Mouse (Mus musculus) neural tube, embryonic 11.5 days (tissue): ENCODE measurements at regions not wholly inside any gene's neighbourhood (a gene's known extent, or its start where the extent isn't known, plus 50 kb on each side); places are given as distances from the start of the nearest gene placed in this dataset.

ENCODE experiments used
- ATAC-seq: fragments of 200-750 bp; cut with Nextera tagmentation; 2 replicates; pipeline ENCODE4 v1.8.0; 2017; ENCODE audit warnings: moderate number of reproducible peaks, mild to moderate bottlenecking, moderate TSS enrichment, moderate library complexity; ENCODE audit not compliant: insufficient read depth, low FRiP score, low TSS enrichment
- DNase-seq: peaks from one replicate; pipeline ENCODE4 v3.0.0-alpha.2; 2015; ENCODE audit warnings: low spot score
- H3K27ac ChIP-seq: fragments of 300-500 bp; sonication (generic); 2 replicates; pipeline ENCODE4 v1.5.1; 2014; ENCODE audit warnings: low read depth, mild to moderate bottlenecking, low read length
- H3K27me3 ChIP-seq: fragments of 300-500 bp; sonication (generic); 2 replicates; pipeline ENCODE4 v1.6.1; 2014; ENCODE audit warnings: mild to moderate bottlenecking, low read length, mixed read lengths; ENCODE audit not compliant: control insufficient read depth, insufficient read depth
- H3K36me3 ChIP-seq: fragments of 300-500 bp; sonication (generic); 2 replicates; pipeline ENCODE4 v1.6.1; 2014; ENCODE audit warnings: mild to moderate bottlenecking, low read length, moderate library complexity, mixed read lengths; ENCODE audit not compliant: control insufficient read depth, insufficient read depth
- H3K4me1 ChIP-seq: fragments of 300-500 bp; sonication (generic); 2 replicates; pipeline ENCODE4 v1.6.1; 2014; ENCODE audit warnings: low read length, mixed read lengths; ENCODE audit not compliant: control insufficient read depth, insufficient read depth
- H3K4me2 ChIP-seq: fragments of 300-500 bp; sonication (generic); 2 replicates; pipeline ENCODE4 v1.6.1; 2014; ENCODE audit warnings: low read depth, mild to moderate bottlenecking, moderate library complexity
- H3K4me3 ChIP-seq: fragments of 300-500 bp; sonication (generic); 2 replicates; pipeline ENCODE4 v1.5.1; 2014; ENCODE audit warnings: low read depth, low read length
- H3K9ac ChIP-seq: fragments of 300-500 bp; sonication (generic); 2 replicates; pipeline ENCODE4 v1.6.1; 2014; ENCODE audit warnings: mild to moderate bottlenecking, low read length
- H3K9me3 ChIP-seq: fragments of 300-500 bp; sonication (generic); 2 replicates; pipeline ENCODE4 v1.6.1; 2016; ENCODE audit warnings: low read length; ENCODE audit not compliant: control insufficient read depth
- WGBS: fragments of 180-500 bp; shearing (Covaris S2); extraction: QIAGEN DNeasy Blood & Tissue Kit; methylation state at CpG from one replicate; pipeline ENCODE4 v1.1.7; 2014; 5-methylcytosine and 5-hydroxymethylcytosine counted together

GRCm38 (mm10) chr4:29741991-29742390 is 929.1 kb downstream of the Epha7 start:
- ATAC-seq = no peak
- Histone ChIP-seq H3K27ac (no peak overlapping the region), H3K27me3 (no peaks in the 10 kb centered on the region), H3K9ac (no peak overlapping the region), H3K36me3 (no peaks in the 10 kb centered on the region), H3K4me2 (no peak overlapping the region), H3K4me1 (no peaks in the 10 kb centered on the region), H3K4me3 (no peak overlapping the region), H3K9me3 (no peaks in the 10 kb centered on the region)
- no peak for DNase-seq
- 87% methylated on average over 5 of the region's 5 CpGs for WGBS

GRCm38 (mm10) chr4:29742746-29743145 is 929.8 kb downstream of the Epha7 start:
- Histone ChIP-seq H3K4me2 (no peak overlapping the region), H3K9me3 (no peaks in the 10 kb centered on the region), H3K4me1 (no peaks in the 10 kb centered on the region), H3K4me3 (no peak overlapping the region), H3K27me3 (no peaks in the 10 kb centered on the region), H3K27ac (no peak overlapping the region), H3K9ac (no peak overlapping the region), H3K36me3 (no peaks in the 10 kb centered on the region)
- no peak for ATAC-seq
- DNase-seq = no peak
- WGBS = 59% methylated on average over 2 of the region's 2 CpGs
